ENCODE assay signal across 7 mouse cellular contexts in the genomic region with DNA sequence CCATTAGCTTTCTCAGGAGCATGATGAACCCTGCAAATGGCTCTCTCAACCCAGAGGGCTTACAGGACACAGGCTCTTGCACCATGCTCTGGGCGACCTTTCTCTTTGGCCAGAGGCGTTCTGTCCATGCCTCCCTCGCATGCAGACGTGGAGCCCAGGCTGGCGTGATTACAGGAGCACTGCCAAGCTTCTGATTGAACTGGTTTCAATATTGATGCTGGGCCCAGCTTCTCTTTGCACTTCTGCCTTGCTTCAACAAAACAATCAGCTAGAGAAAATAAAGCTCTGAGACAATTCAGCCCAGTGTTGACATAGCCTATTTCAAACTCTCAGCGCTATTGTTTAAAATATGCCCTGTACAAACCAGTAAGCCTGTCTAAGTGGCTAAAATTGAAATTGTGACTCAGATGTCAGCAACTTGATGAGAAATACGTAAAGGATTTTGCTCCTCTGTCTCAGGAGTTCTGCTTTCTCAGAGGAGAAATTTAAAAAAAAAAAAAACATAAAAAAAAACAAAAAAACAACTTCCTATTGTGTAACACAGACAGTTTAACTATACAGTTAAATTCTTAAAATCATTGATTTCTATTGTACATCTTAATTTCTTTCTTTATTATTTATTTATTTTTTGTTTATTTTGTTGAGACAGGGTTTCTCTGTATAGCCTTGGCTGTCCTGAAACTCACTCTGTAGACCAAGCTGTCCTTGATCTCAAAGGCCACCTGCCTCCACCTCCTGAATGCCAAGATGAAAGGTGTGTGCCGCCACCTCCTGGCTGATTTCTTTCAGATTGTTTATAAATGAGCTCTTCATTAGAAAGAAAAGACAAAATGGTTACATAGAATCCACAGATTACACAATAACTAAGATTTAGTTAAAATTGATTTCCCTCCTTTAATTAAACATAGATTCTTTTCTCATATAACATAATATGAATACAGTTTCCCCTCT.
DNase-seq lines count a peak whose midpoint lies in the region; ATAC-seq lines count a peak whose summit lies in the region.

No protein-coding gene starts in this region.

- no peaks in the 10 kb centered on the region for H3K27me3 ChIP-seq in intestine, embryonic 15.5 days (replicated peaks)
- H3K27me3 ChIP-seq in intestine, embryonic 16.5 days (replicated peaks; ENCODE audit: control insufficient read depth, insufficient read depth, low read length), result no peaks in the 10 kb centered on the region
- no peaks in the 10 kb centered on the region for H3K27me3 ChIP-seq in liver, embryonic 15.5 days
- H3K27me3 ChIP-seq in heart, embryonic 10.5 days (ENCODE audit: insufficient read depth, poor library complexity, severe bottlenecking), result no peaks in the 10 kb centered on the region

- H3K9me3 ChIP-seq in intestine, embryonic 15.5 days, result no peaks in the 10 kb centered on the region
- H3K9me3 ChIP-seq in intestine, embryonic 16.5 days (ENCODE audit: control insufficient read depth, low read length), result no peaks in the 10 kb centered on the region
- H3K9me3 ChIP-seq in liver, embryonic 15.5 days (replicated peaks), result no peaks in the 10 kb centered on the region
- H3K9me3 ChIP-seq in heart, embryonic 10.5 days, result no peaks in the 10 kb centered on the region

- no peak overlapping the region for H3K27ac ChIP-seq in intestine, embryonic 15.5 days
- no peak overlapping the region for H3K27ac ChIP-seq in intestine, embryonic 16.5 days (ENCODE audit: low read length)
- no peak overlapping the region for H3K27ac ChIP-seq in liver, embryonic 15.5 days (replicated peaks)
- H3K27ac ChIP-seq in heart, embryonic 10.5 days, result no peak overlapping the region

- ATAC-seq in intestine, embryonic 15.5 days, result 0 out of 2 replicates have a peak, but pooled peaks have one; percentile 31
- ATAC-seq in intestine, embryonic 16.5 days, result no peak
- peak; percentile 44; the same call in 1 of the 2 replicates for ATAC-seq in liver, embryonic 15.5 days (ENCODE audit: insufficient read depth)

- no peaks in the 10 kb centered on the region for H3K4me1 ChIP-seq in intestine, embryonic 15.5 days (replicated peaks)
- H3K4me1 ChIP-seq in intestine, embryonic 16.5 days (ENCODE audit: control insufficient read depth, insufficient read depth, low read length), result no peaks in the 10 kb centered on the region
- H3K4me1 ChIP-seq in liver, embryonic 15.5 days (replicated peaks), result no peaks in the 10 kb centered on the region
- H3K4me1 ChIP-seq in heart, embryonic 10.5 days, result no peaks in the 10 kb centered on the region

- no peak overlapping the region for H3K4me3 ChIP-seq in intestine, embryonic 15.5 days (replicated peaks)
- no peak overlapping the region for H3K4me3 ChIP-seq in intestine, embryonic 16.5 days (ENCODE audit: low read length)
- no peak overlapping the region for H3K4me3 ChIP-seq in liver, embryonic 15.5 days (replicated peaks)
- H3K4me3 ChIP-seq in heart, embryonic 10.5 days, result no peak overlapping the region

- no peak overlapping the region for H3K4me2 ChIP-seq in intestine, embryonic 15.5 days (replicated peaks)
- H3K4me2 ChIP-seq in intestine, embryonic 16.5 days (ENCODE audit: low read depth, low read length), result no peak overlapping the region
- no peak overlapping the region for H3K4me2 ChIP-seq in liver, embryonic 15.5 days

- H3K36me3 ChIP-seq in intestine, embryonic 15.5 days, result no peaks in the 10 kb centered on the region
- no peaks in the 10 kb centered on the region for H3K36me3 ChIP-seq in intestine, embryonic 16.5 days (ENCODE audit: control insufficient read depth, insufficient read depth, low read length)
- H3K36me3 ChIP-seq in liver, embryonic 15.5 days (replicated peaks), result no peaks in the 10 kb centered on the region
- no peaks in the 10 kb centered on the region for H3K36me3 ChIP-seq in heart, embryonic 10.5 days

- WGBS in intestine, embryonic 15.5 days, result 62% methylated on average over 8 of the region's 8 CpGs
- WGBS in intestine, embryonic 16.5 days, result 65% methylated on average over 8 of the region's 8 CpGs
- 58% methylated on average over 8 of the region's 8 CpGs for WGBS in liver, embryonic 15.5 days (ENCODE audit: insufficient replicate concordance)
- 59% methylated on average over 8 of the region's 8 CpGs for WGBS in heart, embryonic 10.5 days

- peak; percentile 11 for DNase-seq in NIH3T3 (ENCODE audit: low read depth)
- DNase-seq in cerebellum, postnatal 10 days, result peak; percentile 75 to 76
- DNase-seq in thymus, postnatal 14 days, result peak; percentile 45
- no peak for DNase-seq in heart, embryonic 10.5 days (ENCODE audit: low spot score)

- H3K9ac ChIP-seq in intestine, embryonic 15.5 days, result no peak overlapping the region
- H3K9ac ChIP-seq in intestine, embryonic 16.5 days (ENCODE audit: low read depth, low read length), result no peak overlapping the region
- H3K9ac ChIP-seq in liver, embryonic 15.5 days, result no peak overlapping the region
